Mouse (Mus musculus) hindbrain, postnatal 0 days (tissue): Measurements from ENCODE around the gene Epha6. TPM values are rescaled to one million over a fixed set of nuclear protein-coding genes. Genes with fewer than 3 reads are reported as not detected.
"Not testable (repeated sequence)": the region's sequence is repeated elsewhere in the genome, so short reads cannot be mapped to it uniquely, and the experiment has no call there.

ENCODE experiments used
- ATAC-seq: fragments of 200-750 bp; cut with Nextera tagmentation; 2 replicates; pipeline ENCODE4 v1.8.0; 2017; ENCODE audit warnings: mild to moderate bottlenecking, moderate TSS enrichment, moderate library complexity
- DNase-seq: peaks from one replicate; pipeline ENCODE4 v3.0.0-alpha.2; 2015; ENCODE audit warnings: low spot score
- H3K27ac ChIP-seq: fragments of 300-500 bp; sonication (generic); 2 replicates; pipeline ENCODE4 v1.5.1; 2014; ENCODE audit warnings: mild to moderate bottlenecking
- H3K27me3 ChIP-seq: fragments of 300-500 bp; sonication (generic); 2 replicates; pipeline ENCODE4 v1.6.1; 2014; ENCODE audit warnings: low read length, mixed read lengths; ENCODE audit not compliant: insufficient read depth
- H3K36me3 ChIP-seq: fragments of 300-500 bp; sonication (generic); 2 replicates; pipeline ENCODE4 v1.6.1; 2014; ENCODE audit warnings: low read length, mixed read lengths; ENCODE audit not compliant: insufficient read depth
- H3K4me1 ChIP-seq: fragments of 300-500 bp; sonication (generic); 2 replicates; pipeline ENCODE4 v1.6.1; 2014; ENCODE audit warnings: antibody characterized with exemption, low read length, mixed read lengths; ENCODE audit not compliant: insufficient read depth
- H3K4me2 ChIP-seq: fragments of 300-500 bp; sonication (generic); 2 replicates; pipeline ENCODE4 v1.6.1; 2014; ENCODE audit warnings: low read depth, mild to moderate bottlenecking, low read length, moderate library complexity, mixed read lengths
- H3K4me3 ChIP-seq: fragments of 300-500 bp; sonication (generic); 2 replicates; pipeline ENCODE4 v1.5.1; 2014; ENCODE audit warnings: low read length
- H3K9ac ChIP-seq: fragments of 300-500 bp; sonication (generic); replicated peaks from 2 replicates; pipeline ENCODE4 v1.6.1; 2014; ENCODE audit warnings: mild to moderate bottlenecking, low read length, moderate library complexity, mixed read lengths
- H3K9me3 ChIP-seq: fragments of 300-500 bp; sonication (generic); 2 replicates; pipeline ENCODE4 v1.6.1; 2016; ENCODE audit warnings: low read length, mixed read lengths
- CTCF ChIP-seq: IDR thresholded peaks from 2 replicates; pipeline ENCODE4 v1.5.1; 2016; ENCODE audit warnings: antibody characterized with exemption, control low read depth, low read depth
- WGBS: fragments of 180-500 bp; shearing (Covaris S2); extraction: QIAGEN DNeasy Blood & Tissue Kit; methylation state at CpG from one replicate; pipeline ENCODE4 v1.1.7; 2014; 5-methylcytosine and 5-hydroxymethylcytosine counted together
- polyA plus RNA-seq: library from polyadenylated mRNA; unstranded; fragments of >200 nt; fragmentation: Nextera tagmentation; extraction: Ambion mirVana; gene quantifications from 2 replicates; pipeline ENCODE4 v1.2.1, GENCODE M21; 2015
- total RNA-seq: library from RNA; depleted of rRNA; stranded (reverse); fragments of >200 nt; gene quantifications from 2 replicates; pipeline ENCODE4 v1.2.3, GENCODE M21; 2014

The Epha6 gene
- total and polyA plus RNA-seq, 2 experiments from 2014 or later, result 7.2 to 20.6 TPM

- peak; percentile 60 for DNase-seq
- H3K9me3 ChIP-seq, result no peaks in the 10 kb centered on the region
- no peaks in the 10 kb centered on the region for H3K27me3 ChIP-seq
- H3K27ac ChIP-seq, result no peak overlapping the region
- no peaks in the 10 kb centered on the region for H3K4me1 ChIP-seq
- H3K4me3 ChIP-seq, result no peak overlapping the region
- no peak overlapping the region for H3K9ac ChIP-seq
- 12% methylated on average over 3 of the region's 3 CpGs for WGBS
- peak; percentile 72 for TF ChIP-seq CTCF
- ATAC-seq, result peak; percentile 45; the same call in 1 of the 2 replicates
- H3K4me2 ChIP-seq, result no peak overlapping the region
- no peaks in the 10 kb centered on the region for H3K36me3 ChIP-seq
Measured at GRCm38 (mm10) chr16:59846574-59846973, 758.8 kb downstream of the Epha6 start.

- no peak overlapping the region for H3K4me3 ChIP-seq
- no peak for ATAC-seq
- H3K4me2 ChIP-seq, result no peak overlapping the region
- H3K9ac ChIP-seq, result no peak overlapping the region
- TF ChIP-seq CTCF, result no peak
- H3K9me3 ChIP-seq, result no peaks in the 10 kb centered on the region
- 56% methylated on average over 4 of the region's 4 CpGs for WGBS
- no peak overlapping the region for H3K27ac ChIP-seq
- no peaks in the 10 kb centered on the region for H3K4me1 ChIP-seq
- H3K36me3 ChIP-seq, result no peaks in the 10 kb centered on the region
- peak; percentile 20 for DNase-seq
- H3K27me3 ChIP-seq, result no peaks in the 10 kb centered on the region
Measured at GRCm38 (mm10) chr16:59836778-59837177, 768.6 kb downstream of the Epha6 start.

- TF ChIP-seq CTCF, result no peak
- ATAC-seq (no peak), DNase-seq (peak; percentile 14)
- no peak overlapping the region for H3K27ac ChIP-seq
- no peaks in the 10 kb centered on the region for H3K36me3 ChIP-seq
- no peaks in the 10 kb centered on the region for H3K27me3 ChIP-seq
- no peak overlapping the region for H3K4me2 ChIP-seq
- H3K4me3 ChIP-seq, result no peak overlapping the region
- H3K9ac ChIP-seq, result no peak overlapping the region
- 52% methylated on average over 10 of the region's 10 CpGs for WGBS
- no peaks in the 10 kb centered on the region for H3K4me1 ChIP-seq
- H3K9me3 ChIP-seq, result no peaks in the 10 kb centered on the region
Measured at GRCm38 (mm10) chr16:59836304-59836703, 769.0 kb downstream of the Epha6 start.

- H3K27ac ChIP-seq, result no peak overlapping the region
- no peaks in the 10 kb centered on the region for H3K27me3 ChIP-seq
- no peaks in the 10 kb centered on the region for H3K36me3 ChIP-seq
- H3K9ac ChIP-seq, result no peak overlapping the region
- ATAC-seq (no peak), DNase-seq (peak; percentile 5)
- no peak overlapping the region for H3K4me3 ChIP-seq
- H3K4me1 ChIP-seq, result no peaks in the 10 kb centered on the region
- H3K9me3 ChIP-seq, result no peaks in the 10 kb centered on the region
- no peak for TF ChIP-seq CTCF
- no peak overlapping the region for H3K4me2 ChIP-seq
- WGBS, result 59% methylated on average over 5 of the region's 5 CpGs
Measured at GRCm38 (mm10) chr16:59832468-59832867, 772.9 kb downstream of the Epha6 start.

DNA sequence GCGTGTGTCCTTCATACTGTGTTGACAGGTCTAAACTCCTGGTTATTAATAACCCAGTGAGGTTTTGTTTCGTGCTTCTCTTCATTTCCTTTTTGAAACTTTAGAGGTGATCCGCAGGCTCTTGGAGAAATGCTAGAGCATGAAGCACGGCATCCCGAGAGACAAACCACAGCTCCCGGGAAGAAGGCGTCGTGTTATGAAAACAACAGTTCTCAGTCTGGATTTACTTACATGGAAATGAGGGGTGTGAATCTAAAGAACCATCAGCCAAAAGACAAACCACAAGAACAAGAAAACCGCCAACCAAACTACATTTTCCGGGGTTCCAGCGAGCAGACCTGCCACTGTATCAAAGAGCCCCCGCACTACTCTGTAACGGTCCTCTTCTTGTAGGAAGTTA, 775.7 kb downstream of the Epha6 start:
- no peak overlapping the region for H3K27ac ChIP-seq
- H3K9ac ChIP-seq, result no peak overlapping the region
- no peaks in the 10 kb centered on the region for H3K36me3 ChIP-seq
- no peaks in the 10 kb centered on the region for H3K27me3 ChIP-seq
- TF ChIP-seq CTCF, result no peak
- no peaks in the 10 kb centered on the region for H3K9me3 ChIP-seq
- ATAC-seq (no peak), DNase-seq (no peak)
- H3K4me2 ChIP-seq, result no peak overlapping the region
- 91% methylated on average over 13 of the region's 13 CpGs for WGBS
- H3K4me1 ChIP-seq, result no peaks in the 10 kb centered on the region
- no peak overlapping the region for H3K4me3 ChIP-seq

GRCm38 (mm10) chr16:59799790-59800189, 805.5 kb downstream of the Epha6 start:
- 75% methylated on average over 4 of the region's 4 CpGs for WGBS
- not testable (repeated sequence) for H3K4me2 ChIP-seq, H3K27me3 ChIP-seq, H3K9me3 ChIP-seq, H3K36me3 ChIP-seq, H3K4me3 ChIP-seq, H3K4me1 ChIP-seq, H3K27ac ChIP-seq, H3K9ac ChIP-seq, ATAC-seq, DNase-seq

GRCm38 (mm10) chr16:59772297-59772696, 833.0 kb downstream of the Epha6 start:
- TF ChIP-seq CTCF, result no peak
- Histone ChIP-seq H3K27me3 (no peaks in the 10 kb centered on the region), H3K4me2 (no peak overlapping the region), H3K4me1 (no peaks in the 10 kb centered on the region), H3K27ac (no peak overlapping the region), H3K9ac (no peak overlapping the region), H3K36me3 (no peaks in the 10 kb centered on the region), H3K9me3 (no peaks in the 10 kb centered on the region), H3K4me3 (no peak overlapping the region)
- ATAC-seq, result no peak
- 78% methylated on average over 2 of the region's 2 CpGs for WGBS
- DNase-seq, result no peak
